Mouse (Mus musculus): ENCODE measurements around the gene Dusp19.
A peak's percentile ranks its signal among the peaks of the same experiment; 100 is the strongest.

DNA sequence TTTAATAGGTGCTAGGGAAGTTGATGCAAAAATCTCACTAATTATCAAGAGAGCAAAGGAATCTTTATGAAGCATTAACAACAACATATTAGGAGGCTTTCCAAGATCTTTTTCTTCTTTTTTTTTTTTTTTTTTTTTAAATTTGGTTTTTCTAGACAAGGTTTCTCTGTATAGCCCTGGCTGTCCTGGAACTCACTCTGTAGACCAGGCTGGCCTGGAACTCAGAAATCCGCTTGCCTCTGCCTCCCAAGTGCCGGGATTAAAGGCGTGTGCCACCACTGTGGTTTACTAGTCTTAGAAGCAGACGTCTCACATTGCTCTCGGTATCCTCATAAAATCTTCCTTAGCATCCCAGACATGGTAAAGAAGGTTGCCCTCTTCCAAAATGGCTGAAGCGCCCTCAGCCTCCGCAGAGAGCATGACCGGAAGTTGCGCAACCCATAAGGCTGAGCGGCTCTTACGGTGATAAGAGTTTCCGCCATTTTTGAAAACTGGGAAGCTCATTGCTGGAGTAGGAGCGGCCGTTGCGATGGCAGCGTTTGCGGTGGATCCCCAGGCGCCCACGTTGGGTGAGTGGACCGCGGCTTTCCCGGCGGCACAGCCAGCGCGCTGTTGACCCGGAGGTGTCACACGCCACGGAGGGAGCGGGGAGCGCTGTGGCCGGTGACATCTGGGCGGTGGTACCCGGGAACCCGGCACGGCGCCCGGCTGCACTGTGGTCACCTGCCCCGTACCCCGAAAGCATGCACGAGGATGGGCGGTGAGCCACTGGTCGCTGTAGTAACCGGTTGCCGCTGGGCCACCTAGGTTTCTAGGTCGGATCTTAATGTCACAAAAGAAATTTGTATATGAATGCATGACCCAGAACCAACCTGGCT is 21.8 kb downstream of the Dusp19 start:
- peak; percentile 41; the same call in 1 of the 2 replicates for TF ChIP-seq POLR2A (IDR thresholded peaks at IDR 0.05; ENCODE audit: borderline replicate concordance, control insufficient read depth, low read depth, low read length)
- TF ChIP-seq CTCF (IDR thresholded peaks at IDR 0.05; ENCODE audit: control insufficient read depth, insufficient read depth, low read length), result no peak

Measured in bone marrow, adult 2 months (tissue).